Mouse (Mus musculus) neural tube, embryonic 11.5 days (tissue): Measurements from ENCODE around the gene Pnkp. TPM values are rescaled to one million over a fixed set of nuclear protein-coding genes. Genes with fewer than 3 reads are reported as not detected.
A peak's percentile ranks its signal among the peaks of the same experiment; 100 is the strongest.

Experiments used
- ATAC-seq: fragments of 200-750 bp; cut with Nextera tagmentation; 2 replicates; pipeline ENCODE4 v1.8.0; 2017; ENCODE audit warnings: moderate number of reproducible peaks, mild to moderate bottlenecking, moderate TSS enrichment, moderate library complexity; ENCODE audit not compliant: insufficient read depth, low FRiP score, low TSS enrichment
- DNase-seq: peaks from one replicate; pipeline ENCODE4 v3.0.0-alpha.2; 2015; ENCODE audit warnings: low spot score
- H3K27ac ChIP-seq: fragments of 300-500 bp; sonication (generic); 2 replicates; pipeline ENCODE4 v1.5.1; 2014; ENCODE audit warnings: low read depth, mild to moderate bottlenecking, low read length
- H3K27me3 ChIP-seq: fragments of 300-500 bp; sonication (generic); 2 replicates; pipeline ENCODE4 v1.6.1; 2014; ENCODE audit warnings: mild to moderate bottlenecking, low read length, mixed read lengths; ENCODE audit not compliant: control insufficient read depth, insufficient read depth
- H3K36me3 ChIP-seq: fragments of 300-500 bp; sonication (generic); 2 replicates; pipeline ENCODE4 v1.6.1; 2014; ENCODE audit warnings: mild to moderate bottlenecking, low read length, moderate library complexity, mixed read lengths; ENCODE audit not compliant: control insufficient read depth, insufficient read depth
- H3K4me1 ChIP-seq: fragments of 300-500 bp; sonication (generic); 2 replicates; pipeline ENCODE4 v1.6.1; 2014; ENCODE audit warnings: low read length, mixed read lengths; ENCODE audit not compliant: control insufficient read depth, insufficient read depth
- H3K4me2 ChIP-seq: fragments of 300-500 bp; sonication (generic); 2 replicates; pipeline ENCODE4 v1.6.1; 2014; ENCODE audit warnings: low read depth, mild to moderate bottlenecking, moderate library complexity
- H3K4me3 ChIP-seq: fragments of 300-500 bp; sonication (generic); 2 replicates; pipeline ENCODE4 v1.5.1; 2014; ENCODE audit warnings: low read depth, low read length
- H3K9ac ChIP-seq: fragments of 300-500 bp; sonication (generic); 2 replicates; pipeline ENCODE4 v1.6.1; 2014; ENCODE audit warnings: mild to moderate bottlenecking, low read length
- H3K9me3 ChIP-seq: fragments of 300-500 bp; sonication (generic); 2 replicates; pipeline ENCODE4 v1.6.1; 2016; ENCODE audit warnings: low read length; ENCODE audit not compliant: control insufficient read depth
- WGBS: fragments of 180-500 bp; shearing (Covaris S2); extraction: QIAGEN DNeasy Blood & Tissue Kit; methylation state at CpG from one replicate; pipeline ENCODE4 v1.1.7; 2014; 5-methylcytosine and 5-hydroxymethylcytosine counted together
- polyA plus RNA-seq: library from polyadenylated mRNA; unstranded; fragments of >200 nt; fragmentation: Nextera tagmentation; extraction: Ambion mirVana; gene quantifications from 2 replicates; pipeline ENCODE4 v1.2.1, GENCODE M21; 2014

Pnkp gene
- polyA plus RNA-seq, 1 experiment from 2014 or later, result 30.6 TPM

- Histone ChIP-seq H3K4me3 (peak overlapping the region; percentile 85), H3K4me2 (peak overlapping the region; percentile 91), H3K9me3 (no peaks in the 10 kb centered on the region), H3K9ac (no peak overlapping the region; the same call in 1 of the 2 replicates), H3K27ac (no peak overlapping the region), H3K4me1 (peaks cover 10% of the 10 kb centered on the region), H3K27me3 (no peaks in the 10 kb centered on the region), H3K36me3 (peaks cover 6% of the 10 kb centered on the region)
- ATAC-seq, result no peak
- no peak for DNase-seq
- WGBS, result 81% methylated on average over 5 of the region's 5 CpGs
Observed at GRCm38 (mm10) chr7:44847772-44848171, 9.2 kb upstream of the Pnkp start.

DNA sequence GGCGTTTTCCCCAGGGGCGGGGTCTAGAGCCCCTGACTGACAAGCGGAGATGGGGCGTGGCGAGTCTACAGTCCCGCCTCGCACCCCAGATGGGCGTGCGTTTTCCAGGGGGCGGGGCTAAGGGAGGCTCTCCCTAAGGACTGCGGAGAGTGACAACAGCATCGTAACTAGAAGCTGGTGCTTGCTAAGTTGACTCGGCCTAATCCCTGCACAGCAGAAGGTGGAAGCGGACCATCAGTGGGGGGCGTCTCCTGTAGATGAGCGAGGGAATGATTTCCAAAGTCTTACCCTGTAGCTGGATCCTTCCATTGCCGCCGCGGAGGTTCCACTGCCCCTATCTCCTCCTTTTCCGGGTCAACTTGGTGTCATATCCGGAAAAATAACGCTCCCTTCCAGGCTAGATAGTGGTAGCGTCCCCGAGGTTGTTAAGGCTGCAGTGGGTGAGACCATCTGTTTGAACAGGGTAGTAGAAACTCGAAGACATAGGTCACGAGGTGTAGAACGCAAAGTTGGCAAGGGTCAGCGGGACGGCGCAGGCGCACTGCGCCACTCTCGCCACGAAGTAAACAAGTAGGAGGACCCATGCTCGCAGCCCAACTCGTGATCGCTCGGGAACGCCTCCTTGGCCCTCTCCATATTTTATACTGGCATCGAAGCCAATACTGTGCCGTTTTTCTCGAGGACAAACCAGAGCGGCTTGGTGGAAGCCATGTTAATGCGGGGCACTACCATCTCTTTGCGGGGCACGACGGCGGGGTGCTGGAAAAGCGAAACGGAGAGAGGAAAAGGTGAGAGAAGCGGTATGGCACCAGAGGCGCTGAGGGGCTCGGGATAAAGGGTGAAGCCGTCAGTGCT is 8.2 kb upstream of the Pnkp start, which contains the start of the genes Akt1s1 and Tbc1d17:
Gene Akt1s1 (plus strand): TSS at position 431 of the 855 bp plus-strand sequence.
Gene Tbc1d17 (minus strand): TSS at position 519 of the 855 bp plus-strand sequence.
- peak within 1 kb of the TSS; percentile 91 for H3K4me2 ChIP-seq
- H3K9me3 ChIP-seq, result no peaks in the 10 kb centered on the region
- peak within 1 kb of the TSS; percentile 83 for H3K9ac ChIP-seq
- peaks cover 15% of the 10 kb centered on the region for H3K4me1 ChIP-seq
- H3K4me3 ChIP-seq, result peak within 1 kb of the TSS; percentile 85
- H3K27ac ChIP-seq, result peak within 1 kb of the TSS; percentile 68
- WGBS, result 0% methylated on average over 54 of the region's 54 CpGs
- H3K27me3 ChIP-seq, result no peaks in the 10 kb centered on the region
- peaks cover 6% of the 10 kb centered on the region for H3K36me3 ChIP-seq
- DNase-seq (peak; percentile 96), ATAC-seq (peak; percentile 81)

DNA sequence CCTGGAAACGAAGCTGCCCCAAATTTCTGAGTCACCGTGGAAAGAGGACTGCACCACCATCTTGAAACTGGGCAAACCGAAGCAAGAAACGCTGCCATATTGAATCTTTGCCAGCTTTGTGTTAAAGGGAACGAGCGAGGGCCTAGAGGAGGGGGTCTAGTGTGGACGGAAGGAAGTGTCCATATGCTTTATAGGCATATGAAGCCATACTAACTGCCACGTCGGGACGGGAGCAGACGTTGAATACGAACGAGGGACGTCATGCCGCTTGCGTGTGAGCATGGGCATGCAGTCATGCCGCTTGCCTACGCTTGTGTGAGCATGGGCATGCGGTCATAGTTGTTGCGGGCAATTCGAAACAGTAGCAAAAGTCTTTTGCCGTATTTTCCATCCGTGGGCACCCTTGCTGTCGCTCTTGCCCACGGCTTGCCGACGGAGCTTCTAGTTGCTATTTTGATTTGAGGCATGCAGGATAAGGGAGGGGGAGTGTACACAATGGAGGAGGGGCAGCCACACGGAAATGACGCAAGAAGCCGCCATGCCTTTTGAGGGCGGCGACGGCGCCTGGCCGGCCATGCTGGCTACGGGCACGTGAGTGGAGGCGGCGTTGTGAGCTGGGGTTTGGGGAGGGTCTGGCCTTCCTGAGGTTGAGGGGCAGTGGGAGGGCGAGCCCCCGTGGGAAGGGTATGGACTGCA is 7.4 kb upstream of the Pnkp start:
- H3K4me3 ChIP-seq, result peak overlapping the region; percentile 85
- peak; percentile 72 for ATAC-seq
- no peaks in the 10 kb centered on the region for H3K9me3 ChIP-seq
- DNase-seq, result peak; percentile 93
- H3K27ac ChIP-seq, result peak overlapping the region; percentile 68
- no peaks in the 10 kb centered on the region for H3K27me3 ChIP-seq
- H3K4me2 ChIP-seq, result peak overlapping the region; percentile 91
- peak overlapping the region; percentile 83 for H3K9ac ChIP-seq
- H3K4me1 ChIP-seq, result peaks cover 20% of the 10 kb centered on the region
- WGBS, result under 1% methylated on average over 41 of the region's 41 CpGs
- peaks cover 6% of the 10 kb centered on the region for H3K36me3 ChIP-seq

GRCm38 (mm10) chr7:44850146-44850545 is 6.8 kb upstream of the Pnkp start:
- DNase-seq, result peak; percentile 86
- peaks cover 4% of the 10 kb centered on the region for H3K36me3 ChIP-seq
- WGBS, result 0% methylated on average over 33 of the region's 33 CpGs
- peak overlapping the region; percentile 83 for H3K9ac ChIP-seq
- no peaks in the 10 kb centered on the region for H3K27me3 ChIP-seq
- peak; percentile 49 for ATAC-seq
- H3K4me3 ChIP-seq, result peak overlapping the region; percentile 85
- peaks cover 24% of the 10 kb centered on the region for H3K4me1 ChIP-seq
- H3K9me3 ChIP-seq, result no peaks in the 10 kb centered on the region
- H3K27ac ChIP-seq, result peak overlapping the region; percentile 68
- H3K4me2 ChIP-seq, result peak overlapping the region; percentile 91

- no peaks in the 10 kb centered on the region for H3K36me3 ChIP-seq
- H3K27me3 ChIP-seq, result no peaks in the 10 kb centered on the region
- H3K9ac ChIP-seq, result peak overlapping the region; percentile 83
- peak overlapping the region; percentile 85 for H3K4me3 ChIP-seq
- WGBS, result 83% methylated on average over 8 of the region's 8 CpGs
- peak overlapping the region; percentile 91 for H3K4me2 ChIP-seq
- H3K27ac ChIP-seq, result no peak overlapping the region
- peaks cover 27% of the 10 kb centered on the region for H3K4me1 ChIP-seq
- no peaks in the 10 kb centered on the region for H3K9me3 ChIP-seq
- DNase-seq (no peak), ATAC-seq (no peak)
Observed at GRCm38 (mm10) chr7:44850789-44851624, 5.9 kb upstream of the Pnkp start.

- Histone ChIP-seq H3K4me1 (peaks cover 31% of the 10 kb centered on the region), H3K9me3 (no peaks in the 10 kb centered on the region), H3K27ac (no peak overlapping the region), H3K4me3 (no peak overlapping the region), H3K9ac (no peak overlapping the region), H3K4me2 (no peak overlapping the region), H3K27me3 (no peaks in the 10 kb centered on the region), H3K36me3 (no peaks in the 10 kb centered on the region)
- DNase-seq (no peak), ATAC-seq (no peak)
- WGBS, result 94% methylated on average over 12 of the region's 12 CpGs
Observed at GRCm38 (mm10) chr7:44851625-44852234, 5.2 kb upstream of the Pnkp start.

DNA sequence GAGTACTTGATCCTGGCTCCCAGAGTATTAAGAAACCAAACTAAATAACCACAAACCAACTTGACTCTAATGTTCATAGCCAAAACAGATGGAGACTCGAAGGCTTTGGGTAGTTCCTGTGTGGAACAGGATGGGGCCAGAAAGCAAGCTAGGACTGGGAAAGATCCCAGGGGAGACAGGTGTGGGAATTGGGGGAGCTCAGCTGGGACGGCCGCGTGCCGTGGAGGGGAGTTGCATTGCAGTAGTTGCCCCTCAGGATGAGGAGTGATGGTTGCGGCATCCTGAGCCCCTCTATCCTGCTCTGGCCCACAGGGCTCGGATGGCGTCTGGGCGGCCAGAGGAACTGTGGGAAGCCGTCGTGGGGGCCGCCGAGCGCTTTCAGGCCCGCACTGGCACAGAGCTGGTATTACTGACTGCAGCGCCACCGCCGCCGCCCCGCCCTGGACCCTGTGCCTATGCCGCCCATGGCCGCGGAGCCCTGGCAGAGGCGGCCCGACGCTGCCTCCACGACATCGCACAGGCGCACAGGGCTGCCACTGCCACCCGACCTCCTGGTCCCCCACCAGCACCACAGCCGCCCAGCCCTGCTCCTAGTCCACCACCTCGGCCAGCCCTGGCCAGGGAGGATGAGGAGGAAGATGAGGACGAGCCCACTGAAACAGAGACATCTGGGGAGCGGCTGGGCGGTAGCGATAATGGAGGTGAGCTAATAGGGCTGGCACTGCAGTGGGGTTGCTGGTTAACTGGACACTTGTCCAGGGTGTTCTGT is 4.5 kb upstream of the Pnkp start:
- H3K9ac ChIP-seq, result no peak overlapping the region
- no peaks in the 10 kb centered on the region for H3K27me3 ChIP-seq
- H3K9me3 ChIP-seq, result no peaks in the 10 kb centered on the region
- H3K4me1 ChIP-seq, result peaks cover 32% of the 10 kb centered on the region
- 94% methylated on average over 36 of the region's 36 CpGs for WGBS
- H3K27ac ChIP-seq, result no peak overlapping the region
- H3K4me2 ChIP-seq, result no peak overlapping the region
- ATAC-seq (no peak), DNase-seq (no peak)
- H3K4me3 ChIP-seq, result no peak overlapping the region
- H3K36me3 ChIP-seq, result no peaks in the 10 kb centered on the region
